Mouse (Mus musculus) kidney, postnatal 10 days (tissue): ENCODE measurements around the gene Rpgrip1.
A peak's percentile ranks its signal among the peaks of the same experiment; 100 is the strongest.

Source experiments
- DNase-seq: peaks from one replicate; pipeline ENCODE4 v3.0.0; 2021; ENCODE audit warnings: mixed read lengths

The Rpgrip1 gene

DNA sequence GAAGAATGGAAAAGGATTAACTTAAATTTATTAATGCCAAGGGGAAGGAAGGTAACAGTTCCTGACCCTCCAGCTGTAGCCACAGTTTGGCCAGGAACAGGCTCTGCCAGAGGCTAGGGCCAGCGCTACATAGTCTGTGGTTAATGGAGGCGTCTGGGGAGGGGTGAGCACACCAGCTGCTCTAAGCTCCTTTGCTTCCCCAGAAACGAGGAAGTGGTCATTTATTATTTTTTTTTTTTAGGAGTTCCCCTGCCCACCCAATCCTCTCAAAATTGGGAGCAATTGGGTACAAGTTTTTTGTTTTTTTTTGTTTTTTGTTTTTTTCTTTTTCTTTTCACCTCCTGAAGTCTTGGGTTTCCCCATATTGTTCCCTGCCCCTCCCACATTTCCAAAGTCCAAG lies 87.6 kb downstream of the Rpgrip1 start:
- peak; percentile 18 for DNase-seq

GRCm38 (mm10) chr14:52199412-52199811 lies 88.9 kb downstream of the Rpgrip1 start:
- no peak for DNase-seq
